Mouse (Mus musculus): ENCODE measurements around the gene Abcc8.

Gene Abcc8

GRCm38 (mm10) chr7:46104256-46104915, 75.4 kb downstream of the Abcc8 start:
- DNase-seq: peak; percentile 67

GRCm38 (mm10) chr7:46103771-46104170, 76.1 kb downstream of the Abcc8 start:
- no peak for DNase-seq

- DNase-seq: peak; percentile 51
Observed at GRCm38 (mm10) chr7:46103075-46103591, 76.7 kb downstream of the Abcc8 start.

- DNase-seq: peak; percentile 90
Observed at GRCm38 (mm10) chr7:46100563-46100962, 79.3 kb downstream of the Abcc8 start, which contains the start of gene Kcnj11. Gene Kcnj11 (minus strand): TSS chr7:46100764.

- peak; percentile 47 for DNase-seq
Observed at GRCm38 (mm10) chr7:46099682-46100081, 80.2 kb downstream of the Abcc8 start.

- DNase-seq: no peak
Observed at GRCm38 (mm10) chr7:46098919-46099286, 80.9 kb downstream of the Abcc8 start.

- peak; percentile 60 for DNase-seq
Observed at GRCm38 (mm10) chr7:46098221-46098918, 81.5 kb downstream of the Abcc8 start.

GRCm38 (mm10) chr7:46097319-46097783, 82.5 kb downstream of the Abcc8 start:
- no peak for DNase-seq

GRCm38 (mm10) chr7:46096136-46096535, 83.7 kb downstream of the Abcc8 start:
- peak; percentile 74 for DNase-seq

- no peak for DNase-seq
Observed at GRCm38 (mm10) chr7:46092803-46093202, 87.0 kb downstream of the Abcc8 start.

GRCm38 (mm10) chr7:46088241-46088640, 91.6 kb downstream of the Abcc8 start:
- no peak for DNase-seq

- DNase-seq: no peak
Observed at GRCm38 (mm10) chr7:46086378-46086777, 93.5 kb downstream of the Abcc8 start.

- DNase-seq: no peak
Observed at GRCm38 (mm10) chr7:46084839-46085513, 94.9 kb downstream of the Abcc8 start.

- no peak for DNase-seq
Observed at GRCm38 (mm10) chr7:46084024-46084423, 95.8 kb downstream of the Abcc8 start.

GRCm38 (mm10) chr7:46077675-46078074, 102.2 kb downstream of the Abcc8 start:
- DNase-seq: no peak

GRCm38 (mm10) chr7:46076844-46077243, 103.0 kb downstream of the Abcc8 start:
- no peak for DNase-seq

GRCm38 (mm10) chr7:46068831-46069230, 111.0 kb downstream of the Abcc8 start:
- DNase-seq: no peak

GRCm38 (mm10) chr7:46063296-46063695, 116.5 kb downstream of the Abcc8 start:
- no peak for DNase-seq

GRCm38 (mm10) chr7:46061614-46062013, 118.2 kb downstream of the Abcc8 start:
- DNase-seq: no peak

GRCm38 (mm10) chr7:46060688-46061087, 119.1 kb downstream of the Abcc8 start:
- no peak for DNase-seq

- DNase-seq: no peak
Observed at GRCm38 (mm10) chr7:46058882-46059281, 121.0 kb downstream of the Abcc8 start.
